Mouse (Mus musculus): ENCODE data around the gene Mex3a. TPM values are rescaled to one million over a fixed set of nuclear protein-coding genes. Genes with fewer than 3 reads are reported as not detected.
"Not testable (repeated sequence)": the region's sequence is repeated elsewhere in the genome, so short reads cannot be mapped to it uniquely, and the experiment has no call there.

The Mex3a gene
- polyA plus RNA-seq, 1 experiment = 0.02 TPM

DNA sequence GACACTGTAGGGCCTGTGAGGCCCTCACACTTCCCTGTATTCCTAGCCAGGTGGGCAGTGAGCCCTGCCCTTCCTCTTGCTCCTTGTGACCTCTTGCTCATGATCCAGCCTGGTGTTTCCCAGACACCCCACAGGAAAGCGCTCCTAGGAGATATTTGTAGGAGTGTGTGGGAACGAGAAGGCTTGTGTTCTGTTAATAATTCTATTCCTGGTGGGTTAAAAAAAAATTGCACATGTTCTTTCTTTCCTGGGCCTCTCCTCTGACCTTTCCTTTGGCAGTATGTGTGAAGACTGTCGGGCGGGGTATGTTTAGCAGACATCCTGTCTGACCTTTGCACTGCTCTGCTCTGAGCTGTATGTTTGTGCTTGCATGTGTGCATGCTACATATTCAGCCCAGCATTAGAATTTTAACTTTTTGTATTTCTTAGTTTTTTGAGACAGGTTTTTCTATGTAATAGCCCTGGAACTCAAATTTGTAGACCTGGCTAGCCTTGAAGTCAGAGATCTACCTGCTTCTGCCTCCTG lies 34.4 kb downstream of the Mex3a start:
- H3K36me3 ChIP-seq (ENCODE audit: control insufficient read depth) = peaks cover 85% of the 10 kb centered on the region
- peaks cover 2% of the 10 kb centered on the region for H3K4me1 ChIP-seq (ENCODE audit: control insufficient read depth)
- H3K27me3 ChIP-seq (ENCODE audit: control insufficient read depth) = no peaks in the 10 kb centered on the region
- H3K9me3 ChIP-seq (ENCODE audit: control insufficient read depth, low read length) = no peaks in the 10 kb centered on the region
- no peak overlapping the region for H3K4me3 ChIP-seq (replicated peaks)
- TF ChIP-seq TAL1 (IDR thresholded peaks at IDR 0.05; ENCODE audit: low read length) (no peak), GATA1 (IDR thresholded peaks at IDR 0.05; ENCODE audit: low read length) (no peak)

- Histone ChIP-seq H3K36me3 (ENCODE audit: control insufficient read depth) (peaks cover 73% of the 10 kb centered on the region), H3K9me3 (ENCODE audit: control insufficient read depth, low read length) (no peaks in the 10 kb centered on the region), H3K27me3 (ENCODE audit: control insufficient read depth) (no peaks in the 10 kb centered on the region), H3K4me3 (replicated peaks) (no peak overlapping the region), H3K4me1 (ENCODE audit: control insufficient read depth) (peaks cover 2% of the 10 kb centered on the region)
- TF ChIP-seq TAL1 (IDR thresholded peaks at IDR 0.05; ENCODE audit: low read length) (no peak), GATA1 (IDR thresholded peaks at IDR 0.05; ENCODE audit: low read length) (no peak)
Measured at GRCm38 (mm10) chr3:88567892-88568291, 35.7 kb downstream of the Mex3a start.

GRCm38 (mm10) chr3:88568615-88569014 lies 36.4 kb downstream of the Mex3a start:
- peaks cover 66% of the 10 kb centered on the region for H3K36me3 ChIP-seq (ENCODE audit: control insufficient read depth)
- no peak overlapping the region for H3K4me3 ChIP-seq (replicated peaks)
- no peak for TF ChIP-seq TAL1 (IDR thresholded peaks at IDR 0.05; ENCODE audit: low read length)
- no peak for TF ChIP-seq GATA1 (IDR thresholded peaks at IDR 0.05; ENCODE audit: low read length)
- H3K27me3 ChIP-seq (ENCODE audit: control insufficient read depth) = no peaks in the 10 kb centered on the region
- peaks cover 2% of the 10 kb centered on the region for H3K4me1 ChIP-seq (ENCODE audit: control insufficient read depth)
- no peaks in the 10 kb centered on the region for H3K9me3 ChIP-seq (ENCODE audit: control insufficient read depth, low read length)

- no peaks in the 10 kb centered on the region for H3K9me3 ChIP-seq (ENCODE audit: control insufficient read depth, low read length)
- H3K36me3 ChIP-seq (ENCODE audit: control insufficient read depth) = peaks cover 61% of the 10 kb centered on the region
- H3K4me1 ChIP-seq (ENCODE audit: control insufficient read depth) = peaks cover 2% of the 10 kb centered on the region
- TF ChIP-seq TAL1 (IDR thresholded peaks at IDR 0.05; ENCODE audit: low read length) (no peak), GATA1 (IDR thresholded peaks at IDR 0.05; ENCODE audit: low read length) (no peak)
- no peaks in the 10 kb centered on the region for H3K27me3 ChIP-seq (ENCODE audit: control insufficient read depth)
- no peak overlapping the region for H3K4me3 ChIP-seq (replicated peaks)
Measured at GRCm38 (mm10) chr3:88569093-88569492, 36.9 kb downstream of the Mex3a start.

DNA sequence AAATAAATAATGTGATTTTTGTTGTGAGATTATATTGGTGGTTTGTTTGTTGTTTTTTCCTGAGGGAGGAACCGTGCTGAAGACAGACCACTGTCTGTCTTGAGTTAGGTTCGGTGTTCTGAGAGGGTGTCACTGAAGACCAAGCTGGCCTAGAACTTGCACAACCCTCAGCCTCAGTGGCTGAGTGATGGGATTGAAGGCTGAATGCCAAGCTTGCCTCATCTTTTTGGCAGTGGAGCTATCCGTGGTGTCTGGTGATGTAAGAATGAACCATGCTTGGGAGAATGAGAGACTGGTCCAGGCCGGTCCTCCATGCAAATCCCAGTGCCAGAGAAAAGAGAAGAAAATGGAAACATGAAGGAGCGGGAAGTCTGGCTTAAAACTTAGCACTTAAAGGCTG lies 37.5 kb downstream of the Mex3a start:
- Histone ChIP-seq H3K4me1 (ENCODE audit: control insufficient read depth) (peaks cover 2% of the 10 kb centered on the region), H3K4me3 (replicated peaks) (no peak overlapping the region), H3K36me3 (ENCODE audit: control insufficient read depth) (peaks cover 55% of the 10 kb centered on the region), H3K27me3 (ENCODE audit: control insufficient read depth) (no peaks in the 10 kb centered on the region), H3K9me3 (ENCODE audit: control insufficient read depth, low read length) (no peaks in the 10 kb centered on the region)
- TF ChIP-seq GATA1 (IDR thresholded peaks at IDR 0.05; ENCODE audit: low read length) = no peak
- no peak for TF ChIP-seq TAL1 (IDR thresholded peaks at IDR 0.05; ENCODE audit: low read length)

DNA sequence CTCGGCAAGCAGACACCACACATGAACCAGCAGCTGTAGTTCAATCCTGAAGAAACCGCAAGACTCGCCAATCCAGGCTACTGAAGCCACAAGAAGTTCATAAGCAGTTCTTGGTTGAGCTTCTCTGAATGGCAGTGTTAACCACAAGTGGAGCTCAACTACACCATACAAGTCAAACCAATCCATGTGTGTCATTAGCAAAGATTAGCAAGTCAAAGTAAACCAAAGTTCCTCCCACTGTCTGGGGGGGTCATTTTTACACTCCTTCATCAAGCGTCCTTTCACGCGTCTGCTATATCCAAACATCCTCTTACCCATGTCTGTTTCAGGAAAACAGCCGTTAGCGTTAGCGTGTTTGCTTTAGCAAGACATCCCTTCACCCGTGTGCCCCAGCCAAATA lies 38.1 kb downstream of the Mex3a start:
- TF ChIP-seq TAL1 (IDR thresholded peaks at IDR 0.05; ENCODE audit: low read length) (no peak), GATA1 (IDR thresholded peaks at IDR 0.05; ENCODE audit: low read length) (no peak)
- Histone ChIP-seq H3K4me1 (ENCODE audit: control insufficient read depth) (peaks cover 2% of the 10 kb centered on the region), H3K4me3 (replicated peaks) (no peak overlapping the region), H3K9me3 (ENCODE audit: control insufficient read depth, low read length) (no peaks in the 10 kb centered on the region), H3K27me3 (ENCODE audit: control insufficient read depth) (no peaks in the 10 kb centered on the region), H3K36me3 (ENCODE audit: control insufficient read depth) (peaks cover 49% of the 10 kb centered on the region)

- H3K9me3 ChIP-seq (ENCODE audit: control insufficient read depth, low read length) = no peaks in the 10 kb centered on the region
- H3K27me3 ChIP-seq (ENCODE audit: control insufficient read depth) = no peaks in the 10 kb centered on the region
- H3K4me1 ChIP-seq (ENCODE audit: control insufficient read depth) = peaks cover 2% of the 10 kb centered on the region
- H3K36me3 ChIP-seq (ENCODE audit: control insufficient read depth) = peaks cover 34% of the 10 kb centered on the region
- TF ChIP-seq TAL1 (IDR thresholded peaks at IDR 0.05; ENCODE audit: low read length) (no peak), GATA1 (IDR thresholded peaks at IDR 0.05; ENCODE audit: low read length) (no peak)
- H3K4me3 ChIP-seq (replicated peaks) = no peak overlapping the region
Measured at GRCm38 (mm10) chr3:88571856-88572255, 39.7 kb downstream of the Mex3a start.

GRCm38 (mm10) chr3:88572835-88573234 lies 40.6 kb downstream of the Mex3a start:
- peaks cover 27% of the 10 kb centered on the region for H3K36me3 ChIP-seq (ENCODE audit: control insufficient read depth)
- no peaks in the 10 kb centered on the region for H3K27me3 ChIP-seq (ENCODE audit: control insufficient read depth)

DNA sequence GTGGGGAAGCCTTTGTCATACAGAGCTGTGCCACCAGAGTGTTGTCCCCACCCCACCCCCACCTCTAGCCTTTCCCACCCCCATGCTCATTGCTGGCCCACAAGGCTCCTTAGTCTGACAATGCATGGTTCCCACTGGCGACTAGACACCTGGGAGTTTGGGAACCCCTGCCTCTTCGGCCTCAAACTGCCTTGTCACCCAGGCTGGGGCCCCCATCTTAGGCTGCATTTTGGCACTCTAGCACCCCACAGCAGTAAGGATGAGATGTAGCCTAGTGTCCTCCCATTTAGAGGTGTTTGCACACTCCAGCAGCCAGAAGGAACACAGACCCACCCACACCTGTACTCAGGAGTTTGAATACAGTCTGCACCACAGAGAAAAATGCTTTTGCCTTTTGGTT lies 41.6 kb downstream of the Mex3a start:
- Histone ChIP-seq H3K36me3 (ENCODE audit: control insufficient read depth) (peaks cover 17% of the 10 kb centered on the region), H3K27me3 (ENCODE audit: control insufficient read depth) (no peaks in the 10 kb centered on the region), H3K4me1 (ENCODE audit: control insufficient read depth) (peaks cover 7% of the 10 kb centered on the region), H3K4me3 (replicated peaks) (no peak overlapping the region), H3K9me3 (ENCODE audit: control insufficient read depth, low read length) (no peaks in the 10 kb centered on the region)
- TF ChIP-seq TAL1 (IDR thresholded peaks at IDR 0.05; ENCODE audit: low read length) = no peak
- no peak for TF ChIP-seq GATA1 (IDR thresholded peaks at IDR 0.05; ENCODE audit: low read length)

More at GRCm38 (mm10) chr3:88572835-88573234, 40.6 kb downstream of the Mex3a start:
- H3K4me1 ChIP-seq (ENCODE audit: control insufficient read depth) = peaks cover 4% of the 10 kb centered on the region
- H3K9me3 ChIP-seq (ENCODE audit: control insufficient read depth, low read length) = no peaks in the 10 kb centered on the region
- no peak overlapping the region for H3K4me3 ChIP-seq (replicated peaks)
- TF ChIP-seq GATA1 (IDR thresholded peaks at IDR 0.05; ENCODE audit: low read length) (no peak), TAL1 (IDR thresholded peaks at IDR 0.05; ENCODE audit: low read length) (no peak)

GRCm38 (mm10) chr3:88575540-88575939 lies 43.3 kb downstream of the Mex3a start, which contains the start of gene Ssr2:
TSS of gene Ssr2 (plus strand) at chr3:88575876.
- no peaks in the 10 kb centered on the region for H3K27me3 ChIP-seq (ENCODE audit: control insufficient read depth)
- H3K4me3 ChIP-seq (replicated peaks) = no peak within 1 kb of the TSS
- H3K4me1 ChIP-seq (ENCODE audit: control insufficient read depth) = peaks cover 22% of the 10 kb centered on the region
- H3K36me3 ChIP-seq (ENCODE audit: control insufficient read depth) = no peaks in the 10 kb centered on the region
- H3K9me3 ChIP-seq (ENCODE audit: control insufficient read depth, low read length) = no peaks in the 10 kb centered on the region
- no peak for TF ChIP-seq TAL1 (IDR thresholded peaks at IDR 0.05; ENCODE audit: low read length)
- TF ChIP-seq GATA1 (IDR thresholded peaks at IDR 0.05; ENCODE audit: low read length) = no peak

DNA sequence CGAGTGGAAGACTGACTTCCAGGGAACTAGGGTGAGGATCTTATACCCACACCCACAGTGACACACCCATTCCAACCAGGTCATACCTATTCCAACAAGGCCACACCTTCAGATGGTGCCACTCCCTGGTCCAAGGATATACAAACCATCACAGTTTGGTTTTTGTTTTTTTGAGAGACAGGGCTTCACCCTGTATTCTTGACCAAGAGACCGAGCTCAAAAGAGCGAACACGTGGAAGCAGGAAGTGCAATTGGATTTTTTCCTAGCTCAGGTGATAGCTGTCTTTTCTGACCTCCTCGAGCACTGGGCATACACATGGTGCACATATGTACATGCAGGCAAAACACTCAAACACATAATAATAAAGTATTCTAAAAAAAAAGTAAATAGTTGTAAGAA lies 45.7 kb downstream of the Mex3a start:
- not testable (repeated sequence) for H3K9me3 ChIP-seq (ENCODE audit: control insufficient read depth, low read length)
- peaks cover 21% of the 10 kb centered on the region for H3K36me3 ChIP-seq (ENCODE audit: control insufficient read depth)

More for the DNA sequence above, 45.7 kb downstream of the Mex3a start:
- peaks cover 29% of the 10 kb centered on the region for H3K4me1 ChIP-seq (ENCODE audit: control insufficient read depth)
- not testable (repeated sequence) for H3K27me3 ChIP-seq (ENCODE audit: control insufficient read depth); H3K4me3 ChIP-seq (replicated peaks)
